Mouse (Mus musculus) spleen, adult 12 weeks (tissue): ENCODE measurements around the gene Rbm43.
"Not testable (repeated sequence)": the region's sequence is repeated elsewhere in the genome, so short reads cannot be mapped to it uniquely, and the experiment has no call there.

Source experiments
- DNase-seq: peaks from one replicate; pipeline ENCODE4 v3.0.0; 2022; ENCODE audit warnings: low spot score

Rbm43 gene

DNA sequence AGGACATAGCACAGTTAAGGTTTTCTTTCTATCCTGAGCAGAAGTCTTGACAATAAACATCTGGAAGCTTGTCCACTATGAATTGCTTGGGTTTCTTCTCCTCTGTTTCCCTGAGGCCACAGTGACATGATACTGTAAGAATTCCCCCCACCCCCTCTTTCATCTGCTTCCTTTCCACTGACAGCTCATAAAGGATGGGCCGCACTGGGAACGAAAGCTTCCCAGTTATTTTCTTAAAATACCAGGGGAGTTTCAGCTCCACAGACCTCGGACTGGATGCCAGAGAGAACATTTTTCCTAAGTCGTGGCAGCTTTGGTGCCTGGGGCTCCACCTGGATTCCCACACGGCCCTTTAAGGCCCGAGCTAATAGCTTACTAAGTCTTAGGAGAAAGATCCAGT lies 22.2 kb downstream of the Rbm43 start:
- no peak for DNase-seq

GRCm38 (mm10) chr2:51911864-51912263 lies 23.1 kb downstream of the Rbm43 start:
- DNase-seq = no peak

GRCm38 (mm10) chr2:51907538-51908110 lies 27.3 kb downstream of the Rbm43 start:
- no peak for DNase-seq

- no peak for DNase-seq
These were observed 29.3 kb downstream of the Rbm43 start for GRCm38 (mm10) chr2:51905637-51906036.

DNA sequence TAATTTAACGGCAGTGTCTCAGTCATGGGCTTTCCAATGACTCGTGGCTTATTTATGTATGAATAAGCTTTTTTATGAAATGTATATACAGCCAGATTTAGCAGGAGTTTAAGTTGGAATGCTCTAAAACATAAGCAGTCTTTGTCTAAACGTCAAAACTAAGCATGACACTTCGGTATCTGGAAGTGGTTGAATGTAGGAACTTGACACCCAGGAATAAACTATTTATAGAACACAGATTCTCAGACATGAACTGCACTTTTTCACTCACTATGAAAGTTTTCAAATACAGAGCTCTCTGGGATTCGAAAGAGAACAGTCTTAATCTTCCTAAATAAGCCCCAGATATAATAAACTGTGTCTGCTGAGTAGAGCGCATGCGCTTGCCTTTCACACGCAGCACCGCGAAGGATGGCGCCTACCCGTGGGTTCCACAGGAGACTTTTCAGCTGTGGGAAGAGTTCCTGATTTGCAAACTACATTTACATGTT lies 42.5 kb downstream of the Rbm43 start:
- no peak for DNase-seq

DNA sequence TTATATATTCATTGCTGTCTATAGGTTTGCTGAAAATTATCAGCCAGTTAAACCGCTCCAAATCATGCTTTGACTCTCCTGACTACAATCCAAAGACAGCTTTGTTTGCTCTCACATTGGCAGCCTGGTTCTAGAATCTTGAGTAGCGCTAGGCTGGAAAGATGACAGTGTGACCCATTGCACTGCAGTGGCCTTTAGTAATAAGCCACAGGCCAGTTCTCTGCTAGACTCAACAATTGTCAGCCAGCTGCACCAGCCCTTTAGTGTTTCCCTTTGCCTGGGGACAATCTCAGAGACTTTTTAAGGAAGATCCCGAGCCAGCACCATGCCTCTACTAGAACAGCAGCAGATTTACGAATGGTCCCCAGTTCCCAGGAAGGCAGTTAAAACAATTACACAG lies 44.0 kb downstream of the Rbm43 start:
- DNase-seq = no peak

DNA sequence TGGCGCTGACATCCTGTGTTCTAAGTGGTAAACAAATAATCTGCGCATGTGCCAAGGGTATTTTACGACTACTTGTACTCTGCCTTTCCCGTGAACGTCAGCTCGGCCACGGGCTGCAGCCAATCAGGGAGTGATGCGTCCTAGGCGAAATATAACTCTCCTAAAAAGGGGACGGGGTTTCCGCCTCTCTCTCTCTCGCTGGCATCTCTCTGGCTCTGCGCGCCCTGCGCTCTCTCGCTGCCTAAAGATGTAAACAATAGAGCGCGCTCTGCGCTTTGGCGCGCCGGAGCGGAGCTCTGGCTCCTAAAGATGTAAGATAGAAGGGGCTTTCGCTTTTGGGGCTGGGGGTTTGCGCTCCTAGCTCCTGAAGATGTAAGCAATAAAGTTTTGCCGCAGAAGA lies 44.8 kb downstream of the Rbm43 start:
- not testable (repeated sequence) for DNase-seq

- no peak for DNase-seq
These were observed 54.8 kb downstream of the Rbm43 start for GRCm38 (mm10) chr2:51880143-51880542.
